Mouse (Mus musculus) kidney, adult 11 months (tissue): ENCODE measurements around the gene Mpzl1.

Source experiments
- DNase-seq: peaks from one replicate; pipeline ENCODE4 v3.0.0; 2022

Mpzl1 gene

GRCm38 (mm10) chr1:165612714-165613113, 21.6 kb downstream of the Mpzl1 start:
- no peak for DNase-seq

GRCm38 (mm10) chr1:165610321-165610999, 23.9 kb downstream of the Mpzl1 start:
- no peak for DNase-seq

DNA sequence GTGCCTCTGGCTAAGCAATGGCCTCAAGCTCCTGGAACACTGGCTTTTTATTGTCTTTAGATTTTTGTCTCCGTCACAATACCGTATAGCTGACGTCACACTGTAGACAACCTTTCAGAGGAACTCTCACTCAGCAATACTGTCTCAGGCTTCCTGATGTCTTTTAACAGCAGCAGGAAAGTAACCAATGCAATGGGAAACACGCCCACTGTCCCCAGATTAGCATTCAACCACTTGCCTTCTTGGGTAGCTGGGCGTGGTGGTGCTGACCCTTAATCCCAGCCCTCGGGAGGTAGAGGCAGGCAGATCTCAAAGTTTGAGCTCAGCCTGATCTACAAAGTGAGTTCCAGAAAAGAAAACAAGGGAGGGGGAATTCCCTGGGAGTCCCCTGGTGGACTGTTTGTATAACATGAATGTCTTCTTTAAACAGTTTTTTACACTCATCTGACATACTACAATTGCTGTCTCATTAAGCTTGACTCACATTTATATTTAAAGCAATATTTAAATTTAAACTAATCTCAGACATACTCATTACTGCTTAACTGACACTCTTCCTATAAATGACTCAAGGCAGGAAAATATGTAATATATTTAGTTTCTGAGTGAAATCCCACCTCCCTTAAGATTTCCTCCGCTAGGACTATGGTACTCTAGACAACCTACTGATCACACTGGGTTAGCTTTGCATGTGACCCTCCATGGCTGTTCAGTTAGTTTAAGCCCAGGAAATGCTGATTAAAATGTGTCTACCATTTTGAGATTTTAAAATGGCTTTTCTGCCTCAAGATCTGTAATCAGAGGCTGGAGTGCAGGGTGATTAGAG, 24.6 kb downstream of the Mpzl1 start:
- no peak for DNase-seq

GRCm38 (mm10) chr1:165608904-165609303, 25.4 kb downstream of the Mpzl1 start:
- no peak for DNase-seq

DNA sequence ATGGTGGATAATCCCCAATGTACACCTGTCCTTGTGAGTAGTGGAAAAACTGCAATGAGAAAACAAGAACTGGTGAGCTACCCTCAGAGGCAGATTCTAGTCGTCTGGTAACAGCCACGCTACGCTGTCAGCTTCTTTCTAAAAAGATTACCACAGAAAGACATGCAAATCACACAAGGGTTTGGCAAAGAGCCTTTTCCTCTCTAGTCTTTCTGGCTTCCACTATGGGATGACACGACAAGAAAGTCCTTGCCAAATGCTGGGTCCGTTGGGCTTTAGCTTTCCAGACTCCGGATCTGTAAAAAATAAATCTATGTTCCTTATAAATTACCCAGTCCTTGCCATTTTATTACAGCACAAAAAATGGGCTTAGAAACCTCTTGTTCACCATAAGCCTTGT, 28.6 kb downstream of the Mpzl1 start:
- DNase-seq: no peak

- no peak for DNase-seq
Observed at GRCm38 (mm10) chr1:165605108-165605507, 29.2 kb downstream of the Mpzl1 start.

- DNase-seq: no peak
Observed at GRCm38 (mm10) chr1:165604203-165604602, 30.1 kb downstream of the Mpzl1 start.

- no peak for DNase-seq
Observed at GRCm38 (mm10) chr1:165603218-165603617, 31.1 kb downstream of the Mpzl1 start.

DNA sequence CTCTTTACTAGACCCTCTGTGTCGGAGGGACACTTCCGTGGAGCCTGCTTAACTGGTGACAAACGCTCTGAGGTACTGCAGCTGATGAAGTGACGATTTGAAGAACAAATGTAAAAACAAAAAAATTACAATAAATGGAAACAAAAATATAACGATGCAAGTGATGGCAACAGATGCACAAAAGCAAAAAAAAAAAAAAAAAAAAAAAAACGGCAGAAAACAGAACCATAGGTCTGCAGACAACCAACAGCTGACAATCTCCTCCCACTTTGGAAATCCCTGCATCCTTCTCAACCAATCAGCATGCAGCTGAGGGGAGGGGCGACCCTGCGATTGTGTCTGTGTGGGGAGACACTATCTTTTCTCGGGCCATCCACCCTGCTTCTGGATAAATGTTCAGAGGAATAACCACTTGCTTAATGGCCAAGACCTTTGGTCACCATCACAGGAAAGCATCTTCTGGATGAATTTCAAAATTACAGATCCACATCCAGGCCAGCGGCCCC, 32.5 kb downstream of the Mpzl1 start:
- DNase-seq: no peak

GRCm38 (mm10) chr1:165594699-165595421, 39.5 kb downstream of the Mpzl1 start:
- no peak for DNase-seq

DNA sequence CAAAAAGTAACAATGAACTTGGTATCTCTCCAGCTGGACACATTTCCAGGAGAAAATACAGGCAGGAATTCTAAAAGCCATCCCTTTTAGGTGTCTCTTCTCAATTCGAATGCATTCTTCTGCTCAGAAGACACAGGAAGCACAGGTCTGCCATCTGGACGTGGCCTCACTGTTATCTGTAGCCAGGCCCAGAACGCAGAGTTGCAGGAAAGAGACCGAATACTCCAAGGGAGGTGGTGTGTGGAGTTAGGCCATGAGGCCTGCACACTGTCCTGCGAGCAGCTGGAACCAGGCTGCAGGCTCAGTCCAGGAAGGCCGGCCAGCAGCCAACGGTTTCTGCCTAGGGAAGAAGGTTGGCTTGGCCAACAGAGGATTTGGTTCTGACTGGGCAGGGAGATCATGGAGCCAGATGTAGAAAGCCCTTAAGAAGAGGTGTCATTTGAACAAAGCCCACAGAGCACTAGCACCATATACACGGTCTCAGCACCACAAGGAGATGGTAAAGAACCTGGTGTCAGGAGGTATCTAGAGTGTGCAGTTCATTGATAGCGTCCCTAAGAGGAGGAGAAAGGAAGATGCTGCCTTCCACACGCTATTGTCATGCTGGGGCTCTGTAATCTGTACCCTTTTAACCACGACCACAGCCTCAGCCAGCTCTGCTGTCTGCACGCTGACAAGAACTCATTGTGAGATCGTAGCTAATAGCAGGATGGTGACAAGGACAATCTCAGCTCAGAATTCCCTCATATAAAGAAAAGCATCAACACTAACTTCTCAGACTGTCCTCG, 41.8 kb downstream of the Mpzl1 start:
- DNase-seq: no peak

DNA sequence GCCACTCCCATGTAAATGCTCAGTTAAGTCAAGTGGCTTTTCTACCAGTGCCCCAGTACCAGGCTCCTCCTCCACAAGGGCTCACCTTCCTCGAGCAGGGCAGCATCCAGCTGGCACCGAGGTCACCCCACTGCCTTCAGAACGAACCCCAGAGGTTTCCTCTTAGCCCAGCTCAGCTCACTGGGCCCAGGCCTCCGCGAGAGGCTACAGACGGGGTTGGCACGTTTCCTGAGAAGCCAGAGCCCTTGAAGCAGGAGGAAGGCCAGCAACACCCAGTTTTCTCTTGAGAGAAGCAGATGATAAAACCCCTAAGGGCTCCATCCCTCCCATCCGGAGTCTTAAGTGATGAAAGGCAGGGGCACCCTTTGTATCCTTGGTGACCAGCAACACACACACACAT, 43.6 kb downstream of the Mpzl1 start:
- DNase-seq: no peak

DNA sequence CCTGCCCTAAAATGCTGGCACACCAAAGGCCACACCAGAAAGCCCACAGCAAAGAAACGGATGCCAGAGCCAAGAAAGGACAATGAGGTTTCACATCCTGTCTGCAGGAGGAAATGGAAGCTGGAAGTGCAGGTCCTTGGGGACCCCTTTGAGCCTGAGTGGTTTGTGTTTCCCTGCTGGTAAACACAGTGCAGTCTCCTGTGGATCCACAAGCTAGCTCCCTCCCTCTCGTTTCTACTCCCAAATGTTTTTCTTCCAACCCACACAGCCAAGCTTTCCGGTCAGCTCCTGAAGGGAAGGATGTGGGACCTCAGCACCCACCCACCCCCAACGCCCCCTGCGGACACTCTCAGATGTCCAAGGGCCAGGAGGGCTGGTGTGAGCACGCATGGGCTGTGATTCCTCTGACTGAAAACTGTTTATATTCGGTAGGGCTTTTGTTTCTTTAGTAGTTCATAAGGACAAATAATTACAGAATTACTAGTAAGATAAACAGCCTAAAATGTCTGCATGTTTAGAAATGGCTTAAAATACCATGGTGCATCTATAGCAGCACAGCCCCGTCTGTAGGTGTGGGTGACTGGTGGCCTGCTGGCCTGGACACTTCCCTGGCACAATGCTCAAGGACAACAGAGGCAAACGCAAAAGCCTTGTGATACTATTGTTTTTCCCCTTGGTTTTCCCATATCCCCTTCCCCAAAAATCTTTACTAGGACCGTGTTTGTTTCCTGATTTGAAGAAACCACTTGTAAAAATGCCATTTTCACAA, 44.9 kb downstream of the Mpzl1 start:
- DNase-seq: peak; percentile 69

GRCm38 (mm10) chr1:165587845-165588244, 46.5 kb downstream of the Mpzl1 start:
- DNase-seq: no peak

DNA sequence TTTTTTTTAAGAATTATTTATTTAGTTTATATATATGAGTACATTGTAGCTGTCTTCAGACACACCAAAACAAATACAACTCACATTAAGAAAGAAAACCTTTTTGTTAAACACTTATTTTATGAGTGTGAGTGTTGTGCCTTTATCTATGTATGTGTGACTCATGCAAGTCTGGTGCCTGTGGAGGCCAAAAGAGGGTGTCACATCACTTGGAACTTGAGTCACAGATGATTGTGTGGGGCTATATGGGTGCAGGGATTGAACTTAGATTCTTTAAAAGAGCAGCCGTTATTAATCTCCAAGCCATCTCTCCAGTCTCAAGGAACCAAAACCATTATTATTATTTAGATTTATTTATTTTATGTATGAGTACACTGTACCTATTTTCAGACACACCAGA, 48.0 kb downstream of the Mpzl1 start:
- no peak for DNase-seq

GRCm38 (mm10) chr1:165585389-165586104, 48.8 kb downstream of the Mpzl1 start:
- no peak for DNase-seq

GRCm38 (mm10) chr1:165583529-165584184, 50.7 kb downstream of the Mpzl1 start:
- peak; percentile 86 for DNase-seq

- no peak for DNase-seq
Observed at GRCm38 (mm10) chr1:165581255-165581654, 53.1 kb downstream of the Mpzl1 start.

- no peak for DNase-seq
Observed at GRCm38 (mm10) chr1:165579332-165579731, 55.0 kb downstream of the Mpzl1 start.

- DNase-seq: no peak
Observed at GRCm38 (mm10) chr1:165576459-165577112, 57.8 kb downstream of the Mpzl1 start.
